Mouse (Mus musculus): ENCODE data around the gene Asphd1.
A peak's percentile ranks its signal among the peaks of the same experiment; 100 is the strongest.

Gene Asphd1

GRCm38 (mm10) chr7:126949403-126949792 is at the start of gene Asphd1:
Asphd1 (minus strand) TSS chr7:126949582.
- no peak for DNase-seq

- DNase-seq: no peak
Observed at GRCm38 (mm10) chr7:126996449-126996848, 47.1 kb upstream of the Asphd1 start.

DNA sequence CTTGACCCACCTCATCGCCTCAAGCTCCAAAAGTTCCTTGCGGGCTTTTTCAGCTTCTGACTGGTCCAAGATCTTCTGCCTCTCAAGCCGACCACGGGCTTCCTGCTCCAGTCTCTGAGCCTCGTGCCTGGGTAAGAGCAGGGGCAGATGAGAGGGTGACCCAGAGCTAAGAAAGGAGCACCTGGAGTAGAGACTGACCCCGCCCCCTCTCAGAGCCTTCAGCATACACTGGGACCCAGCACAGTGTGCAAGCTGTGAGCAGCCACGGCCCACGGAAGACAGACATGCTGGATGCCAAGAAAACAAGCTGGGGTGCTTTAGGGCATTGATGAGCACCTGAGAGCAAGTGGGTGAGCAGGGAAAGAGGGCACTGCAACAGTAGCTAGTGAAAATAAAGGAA is 39.4 kb upstream of the Asphd1 start:
- DNase-seq: no peak

- DNase-seq: peak; percentile 85 to 89
Observed at GRCm38 (mm10) chr7:126986319-126986718, 36.9 kb upstream of the Asphd1 start.

DNA sequence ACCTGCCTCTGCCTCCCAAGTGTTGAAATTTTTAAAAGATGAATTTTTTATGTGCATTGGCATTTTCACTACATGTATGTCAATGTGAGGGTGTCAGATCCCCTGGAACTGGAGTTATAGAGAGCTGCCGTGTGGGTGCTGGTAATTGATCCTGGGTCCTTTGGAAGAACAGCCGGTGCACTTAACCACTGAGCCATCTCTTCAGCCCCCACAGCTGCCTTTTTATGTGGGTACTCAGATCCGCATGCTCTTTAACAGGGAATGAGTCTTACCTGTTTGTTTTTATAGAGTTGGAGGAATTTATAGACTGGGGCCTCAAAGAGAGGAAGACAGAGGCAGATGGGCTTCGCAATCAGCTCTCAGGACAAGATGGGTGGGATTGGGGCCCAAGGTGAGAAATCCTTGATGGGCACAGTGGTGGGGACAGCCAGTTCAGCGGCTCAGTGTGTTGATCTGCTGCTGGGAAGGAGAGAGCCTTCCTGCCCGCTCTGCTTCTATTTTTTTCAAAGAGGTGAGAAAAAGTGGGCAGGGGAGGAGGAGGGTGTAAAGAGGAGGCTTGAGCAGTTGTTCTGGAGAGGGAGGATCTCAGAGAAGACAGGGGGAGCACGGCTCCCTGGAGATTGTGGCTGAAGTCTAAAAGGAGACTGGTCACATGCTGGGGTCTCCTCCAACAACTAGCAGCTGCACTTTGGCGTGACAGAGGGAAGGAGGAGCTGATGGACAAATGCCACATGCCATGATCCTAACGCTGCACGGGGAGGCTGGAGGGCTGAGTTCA is 35.5 kb upstream of the Asphd1 start:
- DNase-seq: peak in 1 of 2 experiments; percentile 31

DNA sequence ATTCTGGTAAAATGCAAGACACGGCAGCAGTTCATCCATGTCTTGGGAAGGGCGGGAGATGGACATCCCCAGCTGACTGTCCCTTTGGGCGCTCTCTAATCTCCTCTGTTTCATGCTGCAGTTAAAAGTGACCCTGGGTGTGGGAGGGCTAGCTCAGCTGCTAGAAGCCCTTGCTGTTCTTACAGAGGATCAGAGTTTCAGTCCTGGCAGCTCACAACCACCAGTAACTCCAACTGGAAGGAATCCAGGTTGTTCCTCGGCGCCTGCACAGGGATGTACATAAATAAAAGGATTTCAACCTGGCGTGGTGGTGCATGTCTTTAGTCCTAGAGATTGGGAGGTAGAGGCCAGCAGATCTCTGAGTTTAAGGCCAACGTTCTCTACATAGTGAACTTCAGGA is 33.7 kb upstream of the Asphd1 start:
- DNase-seq: peak in 1 of 2 experiments; percentile 44

- DNase-seq: no peak
Observed at GRCm38 (mm10) chr7:126982054-126982453, 32.7 kb upstream of the Asphd1 start.

DNA sequence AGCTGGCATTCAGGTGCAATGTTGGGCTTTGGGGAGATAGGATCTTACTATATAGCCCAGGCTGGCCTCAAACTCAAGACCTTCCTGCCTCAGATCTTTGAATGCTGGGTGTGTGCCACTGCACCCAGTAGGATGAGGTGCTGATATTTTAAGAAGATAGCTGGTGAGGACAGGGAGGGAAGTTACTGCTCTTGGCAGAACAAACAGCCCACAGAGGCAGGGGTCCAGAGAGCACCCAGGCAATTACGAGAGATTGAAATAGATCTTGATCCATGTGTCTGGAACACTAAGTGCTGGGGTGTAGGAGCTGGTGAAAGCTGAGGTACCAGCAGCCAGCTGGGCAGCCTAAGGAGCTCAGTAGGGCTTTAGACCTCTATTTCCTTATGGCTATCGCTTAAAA is 32.2 kb upstream of the Asphd1 start:
- no peak for DNase-seq

DNA sequence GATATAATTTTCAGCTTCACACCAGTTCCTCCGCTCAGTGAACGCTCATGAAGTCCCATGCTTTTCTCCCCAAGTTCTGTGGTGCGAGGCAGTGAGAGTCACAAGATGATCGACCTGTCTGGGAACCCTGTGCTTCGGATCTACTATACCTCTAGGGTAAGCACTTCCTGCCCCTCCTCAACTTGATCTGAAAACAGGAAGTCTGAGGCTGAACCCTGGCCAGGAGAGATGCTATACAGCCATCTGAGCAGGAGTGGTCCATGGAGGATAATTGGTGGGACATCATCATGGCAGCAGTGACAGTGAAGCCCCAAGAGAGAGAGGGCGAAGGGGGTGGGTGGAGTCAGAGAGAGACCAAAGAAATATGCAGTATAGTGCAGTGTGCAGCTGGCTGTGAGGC is 29.5 kb upstream of the Asphd1 start:
- DNase-seq: no peak

GRCm38 (mm10) chr7:126976878-126977459 is 27.6 kb upstream of the Asphd1 start:
- DNase-seq: no peak

- peak; percentile 97 to 99 for DNase-seq
Observed at GRCm38 (mm10) chr7:126975950-126976866, 26.8 kb upstream of the Asphd1 start, which contains the start of gene Cdiptos. Cdiptos (minus strand) TSS chr7:126976098.

DNA sequence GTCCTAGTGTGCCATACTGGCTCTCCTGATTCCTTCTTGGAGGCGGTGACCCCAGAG is 26.3 kb upstream of the Asphd1 start, which contains the start of gene Cdipt:
Gene Cdipt, plus strand, starts transcription at position 22 of the 57 bp plus-strand sequence.
- no peak for DNase-seq

GRCm38 (mm10) chr7:126975493-126975892 is 26.1 kb upstream of the Asphd1 start:
- DNase-seq: peak in 1 of 2 experiments; percentile 28

DNA sequence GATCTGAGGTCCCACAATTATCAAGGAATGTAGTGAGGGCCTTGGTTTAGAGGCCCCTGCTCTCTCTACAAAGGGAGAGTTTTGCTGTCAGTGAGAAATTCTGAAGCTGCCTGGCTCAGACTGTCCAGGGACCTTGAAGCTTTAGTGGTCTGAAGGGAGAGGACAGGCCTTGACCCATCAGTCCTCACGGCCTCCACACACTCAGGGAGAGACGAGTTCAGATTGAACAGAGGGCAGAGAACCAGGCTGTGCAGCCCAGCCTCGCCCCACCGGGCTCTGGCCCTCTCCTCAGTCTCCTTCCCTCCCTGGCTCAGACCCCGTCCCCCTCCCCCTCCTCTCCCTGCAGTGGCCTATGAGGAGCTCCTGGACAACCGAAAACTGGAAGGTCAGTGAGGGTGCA is 18.0 kb upstream of the Asphd1 start:
- no peak for DNase-seq

DNA sequence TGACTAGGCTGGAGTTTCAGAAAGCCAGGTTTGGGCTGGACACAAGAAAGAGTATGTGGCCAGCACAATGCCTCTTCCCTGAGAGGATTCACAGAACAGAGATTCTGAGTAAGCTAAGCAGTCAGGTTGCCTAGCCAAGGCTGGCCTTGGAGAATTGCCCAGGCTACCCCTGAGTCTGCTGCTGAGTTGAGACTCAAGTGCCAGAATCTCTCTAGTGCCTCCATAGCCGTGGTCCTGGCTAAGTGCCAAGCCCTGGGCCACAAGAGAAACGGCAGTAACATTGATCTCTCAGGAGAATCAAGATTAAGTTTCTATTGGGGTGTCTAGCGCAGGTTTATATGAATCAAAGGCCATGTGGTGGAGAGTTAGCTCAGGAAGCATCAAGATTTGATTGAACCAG is 16.2 kb upstream of the Asphd1 start:
- peak; percentile 81 to 88 for DNase-seq

GRCm38 (mm10) chr7:126963548-126964286 is 14.3 kb upstream of the Asphd1 start:
- DNase-seq: peak; percentile 61 to 68

- DNase-seq: no peak
Observed at GRCm38 (mm10) chr7:126961965-126962364, 12.6 kb upstream of the Asphd1 start.

DNA sequence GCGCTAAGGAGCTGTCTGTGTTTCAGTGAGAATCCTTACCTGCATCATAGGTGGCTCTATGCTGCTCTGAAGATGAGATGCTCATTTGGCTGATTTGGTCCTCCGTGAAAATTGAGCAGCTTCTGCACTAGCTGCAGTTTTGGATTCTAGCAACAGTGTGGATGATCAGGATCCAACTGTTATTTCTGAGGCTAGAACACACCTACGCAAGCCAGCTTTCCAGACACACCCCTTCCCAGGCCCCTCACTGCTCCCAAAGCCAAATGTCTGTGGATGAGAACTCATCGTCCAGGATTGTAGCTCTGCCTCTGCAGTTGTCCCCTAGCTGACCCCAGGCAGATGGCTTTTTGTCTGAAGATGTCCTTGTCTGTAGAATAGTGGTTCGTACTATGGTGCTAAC is 11.7 kb upstream of the Asphd1 start:
- no peak for DNase-seq

DNA sequence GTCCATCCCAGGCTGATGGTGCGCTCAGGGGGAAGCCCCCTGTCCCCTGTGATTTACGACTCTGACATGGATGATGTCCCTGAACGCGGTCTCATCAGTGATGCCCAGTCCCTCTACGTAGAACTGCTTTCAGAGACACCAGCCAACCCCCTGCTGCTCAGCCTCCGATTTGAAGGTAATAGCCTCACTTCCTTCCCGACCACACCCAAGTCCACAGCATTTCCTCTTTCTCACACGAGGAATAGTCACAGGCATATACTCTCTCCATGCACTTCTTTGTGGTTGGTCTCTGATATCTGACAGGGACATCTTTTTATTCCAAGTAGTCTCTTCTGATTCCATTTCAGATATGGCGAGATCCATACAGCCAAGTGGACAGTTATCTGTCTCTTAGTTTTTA is 10.4 kb upstream of the Asphd1 start:
- no peak for DNase-seq

DNA sequence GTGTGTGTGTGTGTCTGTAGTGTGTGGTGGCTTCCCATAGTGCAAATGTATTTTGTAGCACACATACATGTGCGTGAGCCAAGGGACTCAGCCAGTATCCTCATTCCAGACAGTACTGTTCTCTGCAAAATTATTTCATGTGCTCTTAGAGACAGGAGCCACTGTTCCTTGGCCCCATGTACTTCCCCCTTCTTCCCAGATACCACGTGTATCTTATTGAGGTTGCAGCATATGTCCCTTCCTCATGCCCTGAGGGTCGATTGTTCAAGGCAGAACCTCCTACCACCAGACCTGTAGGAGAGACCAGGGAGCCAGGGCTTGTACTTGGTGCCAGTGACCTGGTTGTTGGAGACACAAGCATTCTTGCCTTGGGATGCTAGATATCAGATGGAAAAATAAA is 5.7 kb upstream of the Asphd1 start:
- DNase-seq: no peak

DNA sequence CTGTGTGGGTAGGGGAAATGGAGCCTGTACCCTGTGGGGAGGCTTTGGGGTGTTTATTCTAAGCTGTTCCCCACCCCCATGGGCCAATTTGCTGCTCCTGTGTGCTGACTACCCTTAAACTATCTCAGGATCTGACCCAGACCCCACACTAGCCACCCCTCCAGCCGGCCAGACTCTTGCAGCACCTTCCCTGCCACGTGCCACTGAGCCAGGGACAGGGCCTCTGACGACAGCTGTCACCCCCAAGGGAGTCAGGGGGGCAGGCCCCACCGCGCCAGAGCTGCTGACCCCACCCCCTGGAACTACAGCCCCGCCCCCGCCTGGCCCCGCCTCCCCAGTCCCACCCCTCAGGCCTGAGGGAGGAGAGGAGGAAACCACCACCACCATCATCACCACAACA is 3.3 kb upstream of the Asphd1 start:
- peak in 1 of 2 experiments; percentile 51 for DNase-seq

DNA sequence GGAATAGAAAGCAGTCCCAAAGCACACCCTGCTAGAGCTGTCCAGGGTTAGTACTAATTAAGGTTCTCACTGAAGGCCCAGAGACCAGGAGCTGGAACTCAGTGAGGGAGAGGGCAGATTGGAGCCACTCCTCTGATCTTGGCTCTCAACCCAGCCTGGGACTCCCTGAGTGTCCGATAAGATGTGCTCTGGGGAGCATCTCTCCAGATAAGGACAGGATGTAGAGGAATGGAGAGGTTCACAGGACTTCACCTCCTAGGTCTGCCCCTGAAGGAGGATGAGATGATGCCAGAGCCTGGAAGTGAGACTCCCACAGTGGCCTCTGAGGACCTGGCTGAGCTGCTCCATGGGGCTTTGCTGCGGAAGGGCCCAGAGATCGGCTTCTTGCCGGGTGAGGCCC is 2.4 kb upstream of the Asphd1 start:
- peak in 1 of 2 experiments; percentile 54 for DNase-seq
